Mouse (Mus musculus): ENCODE measurements around the gene Xrcc2.
A peak's percentile ranks its signal among the peaks of the same experiment; 100 is the strongest.

Xrcc2 gene

GRCm38 (mm10) chr5:25671051-25671450 is 34.6 kb downstream of the Xrcc2 start:
- DNase-seq (ENCODE audit: low spot score), result no peak

DNA sequence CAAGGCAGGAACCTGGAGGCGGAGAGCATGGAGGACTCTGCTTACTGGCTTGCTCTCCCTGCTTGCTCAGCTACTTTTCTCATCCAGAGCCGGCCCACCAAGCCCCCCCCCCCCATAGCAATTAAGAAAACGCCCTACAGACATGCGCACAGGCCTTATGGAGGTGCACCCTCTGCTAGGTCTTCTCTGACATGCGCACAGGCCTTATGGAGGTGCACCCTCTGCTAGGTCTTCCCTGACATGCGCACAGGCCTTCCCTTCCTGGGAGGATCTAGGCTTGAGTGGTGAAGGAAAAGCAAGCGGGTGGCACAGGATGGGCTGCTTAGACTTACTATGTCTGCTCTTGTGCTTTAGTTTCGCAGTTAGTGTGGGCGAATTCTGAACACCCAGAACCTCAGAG is 37.3 kb downstream of the Xrcc2 start:
- no peak for DNase-seq (ENCODE audit: low spot score)

- peak; percentile 13 for DNase-seq (ENCODE audit: low spot score)
Observed at GRCm38 (mm10) chr5:25666684-25667083, 38.9 kb downstream of the Xrcc2 start.

DNA sequence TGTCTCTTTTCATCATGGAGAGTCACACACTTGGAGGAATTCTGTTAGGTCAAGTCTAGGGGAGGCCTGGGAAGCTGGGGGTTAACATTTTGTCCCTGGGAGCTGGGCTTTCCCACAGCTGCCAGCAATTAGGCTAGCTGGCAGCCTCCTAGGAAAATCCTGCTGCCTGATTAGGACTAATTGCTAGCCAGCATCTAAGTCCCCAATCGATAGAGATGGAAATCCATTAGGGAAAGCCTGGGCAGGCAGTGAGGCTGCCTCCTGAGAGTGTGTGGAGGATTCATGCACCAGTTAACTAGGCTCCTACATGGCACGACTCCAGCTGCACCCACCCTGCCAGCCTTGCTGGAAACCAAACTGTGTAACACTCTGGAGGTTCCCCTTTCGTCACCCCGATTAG is 39.5 kb downstream of the Xrcc2 start:
- DNase-seq (ENCODE audit: low spot score), result peak; percentile 54

GRCm38 (mm10) chr5:25665516-25665915 is 40.1 kb downstream of the Xrcc2 start:
- DNase-seq (ENCODE audit: low spot score), result no peak

DNA sequence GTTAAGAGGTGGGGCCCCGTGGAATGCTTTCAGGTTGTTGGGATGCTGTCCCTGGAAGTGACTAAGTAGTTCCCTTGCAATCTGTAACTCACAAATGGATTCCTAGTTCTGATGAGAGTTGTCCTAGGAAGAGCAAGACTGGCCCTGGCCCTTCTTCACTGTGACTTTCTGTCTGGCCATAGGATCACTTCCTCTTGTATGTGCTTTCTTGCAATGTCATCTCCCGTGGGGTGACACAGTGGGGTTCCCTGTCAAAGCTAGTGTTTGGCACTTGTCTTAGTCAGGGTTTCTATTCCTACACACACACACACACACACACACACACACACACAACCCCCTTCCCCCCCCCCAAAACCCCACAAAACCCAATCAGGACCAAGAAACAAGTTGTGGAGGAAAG is 42.5 kb downstream of the Xrcc2 start:
- no peak for DNase-seq (ENCODE audit: low spot score)

- peak; percentile 62 for DNase-seq (ENCODE audit: low spot score)
Observed at GRCm38 (mm10) chr5:25654578-25654987, 51.0 kb downstream of the Xrcc2 start.

DNA sequence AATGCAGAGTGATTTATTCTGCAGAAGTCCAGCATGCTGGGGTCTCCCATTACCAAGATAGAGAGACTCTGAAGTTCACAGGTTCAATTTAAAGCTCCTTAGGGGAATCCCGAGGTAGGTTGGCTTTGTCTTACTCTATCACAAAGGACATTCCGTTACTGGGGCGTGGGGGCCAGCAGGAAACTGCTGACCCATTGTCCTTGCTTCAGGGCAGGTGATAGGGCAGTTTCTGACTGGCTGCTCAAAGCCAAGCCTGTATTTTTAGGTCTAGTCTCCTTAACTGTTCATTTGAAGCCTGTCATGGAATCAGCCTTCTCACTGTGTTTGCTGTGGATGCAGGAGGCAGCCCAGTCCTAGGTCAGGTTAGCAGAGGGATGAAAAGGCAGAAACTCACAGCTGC is 52.2 kb downstream of the Xrcc2 start:
- DNase-seq (ENCODE audit: low spot score), result no peak

GRCm38 (mm10) chr5:25652435-25652834 is 53.2 kb downstream of the Xrcc2 start:
- DNase-seq (ENCODE audit: low spot score), result no peak

DNA sequence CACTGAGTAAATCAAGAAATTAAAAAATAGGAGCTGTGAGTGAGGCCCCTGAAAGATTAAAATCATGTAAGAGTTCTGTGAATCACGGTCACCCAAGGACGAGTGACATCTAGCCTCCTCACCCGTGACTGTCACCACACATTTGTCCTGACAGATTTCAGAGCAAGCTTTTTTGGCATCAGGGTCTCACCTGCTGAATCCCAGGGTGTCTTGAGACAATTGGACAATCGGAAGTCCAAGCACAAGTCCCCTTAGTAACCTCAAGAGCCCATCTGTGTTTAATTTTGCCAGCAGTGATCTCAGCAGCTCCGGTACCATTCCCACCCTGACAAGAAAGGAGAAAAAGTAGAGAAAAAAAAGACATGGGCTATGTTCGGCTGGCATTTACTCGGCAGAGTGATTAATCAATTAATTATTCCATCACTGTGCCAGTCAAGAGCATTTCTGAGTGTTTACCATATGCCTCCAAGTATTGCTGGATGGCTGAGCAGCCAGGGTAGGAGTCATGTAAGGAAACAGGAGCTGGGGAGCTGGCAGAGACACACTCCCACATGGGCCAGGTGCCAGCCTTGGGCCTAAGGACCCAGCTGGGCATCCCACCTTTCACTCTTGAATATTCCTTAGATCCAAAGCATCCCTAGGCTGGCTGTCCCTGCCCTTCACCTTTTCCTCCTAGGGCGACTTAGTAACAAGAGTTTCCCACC is 59.8 kb downstream of the Xrcc2 start:
- DNase-seq (ENCODE audit: low spot score), result no peak

DNA sequence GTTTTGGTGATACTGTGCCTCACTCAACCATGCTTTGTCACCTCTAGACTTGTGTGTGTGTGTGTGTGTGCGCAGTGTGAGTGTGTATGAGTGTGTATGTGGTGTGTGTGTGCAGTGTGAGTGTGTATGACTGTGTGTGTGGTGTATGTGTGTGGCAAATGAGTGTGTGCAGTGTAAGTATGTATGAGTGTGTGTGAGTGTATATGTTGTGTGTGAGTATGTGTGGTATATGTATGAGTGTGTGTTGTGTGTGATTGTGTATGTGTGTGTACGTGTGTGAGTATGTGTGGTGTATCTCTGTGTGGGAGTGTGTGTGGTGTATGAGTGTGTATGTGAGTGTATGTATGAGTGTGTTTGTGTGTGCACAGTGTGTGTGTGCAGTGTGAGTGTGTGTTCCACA is 61.1 kb downstream of the Xrcc2 start:
- no peak for DNase-seq (ENCODE audit: low spot score)

DNA sequence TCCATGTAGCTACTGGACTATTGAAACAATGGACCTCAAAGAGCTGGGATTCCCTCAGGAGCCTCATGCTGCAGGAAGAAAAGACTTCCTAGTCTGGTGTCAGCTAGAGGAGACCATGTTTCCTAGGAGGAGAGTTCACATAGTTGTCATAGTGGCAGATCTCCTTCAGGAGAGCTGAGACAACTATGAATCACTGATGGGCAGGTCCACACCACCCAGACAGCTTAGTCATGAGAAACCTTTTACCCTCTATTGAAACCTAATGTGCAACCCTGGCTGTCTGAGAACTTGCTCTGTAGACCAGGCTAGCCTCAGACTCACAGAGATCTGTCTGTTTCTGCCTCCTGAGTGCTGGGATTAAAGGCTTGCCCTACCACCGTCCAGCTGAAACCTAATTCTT is 62.9 kb downstream of the Xrcc2 start:
- no peak for DNase-seq (ENCODE audit: low spot score)

Measured in embryo, embryonic 10.5 days (tissue).